Mouse (Mus musculus): ENCODE measurements around the gene Apoc1.

DNA sequence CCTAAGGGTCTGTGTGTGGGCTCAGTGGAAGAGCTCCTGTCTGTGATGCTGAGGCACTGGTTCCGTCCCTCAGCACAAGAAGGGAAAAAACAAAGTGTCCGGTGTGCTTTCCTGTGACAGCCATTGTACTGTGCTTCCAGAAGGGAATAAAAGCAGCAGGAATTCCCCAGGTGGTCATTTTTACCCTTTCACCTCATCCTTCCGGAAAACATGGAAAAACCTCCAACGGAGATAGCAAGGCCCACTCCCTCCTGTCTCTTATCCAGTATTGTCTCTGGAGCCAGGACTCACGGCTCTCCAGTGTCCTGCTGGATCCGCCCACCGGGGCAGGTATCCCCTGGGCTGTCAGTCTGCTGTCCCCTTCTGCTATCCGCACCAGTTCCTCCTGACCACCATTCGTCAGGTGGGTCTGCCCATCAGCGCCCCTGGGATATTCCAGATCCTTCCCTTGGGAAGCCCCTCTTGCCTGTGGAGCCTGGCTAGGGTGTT lies 41.8 kb upstream of the Apoc1 start:
- no peak for TF ChIP-seq CTCF (IDR thresholded peaks at IDR 0.05; ENCODE audit: extremely low read depth, insufficient read depth, low read length)
- TF ChIP-seq POLR2A (IDR thresholded peaks at IDR 0.05; ENCODE audit: extremely low read depth, insufficient read depth, low read length): no peak
